Mouse (Mus musculus) right cerebral cortex, postnatal 14 days (tissue): ENCODE measurements at regions not wholly inside any gene's neighbourhood (a gene's known extent, or its start where the extent isn't known, plus 50 kb on each side); places are given as distances from the start of the nearest gene placed in this dataset.
A peak's percentile ranks its signal among the peaks of the same experiment; 100 is the strongest.

Experiments
- DNase-seq: peaks from one replicate; pipeline ENCODE4 v3.0.0; 2022

GRCm38 (mm10) chr9:34143131-34143795 lies 342.4 kb upstream of the Kirrel3 start:
- DNase-seq, result no peak

GRCm38 (mm10) chr9:34155240-34156019 lies 330.3 kb upstream of the Kirrel3 start:
- DNase-seq, result no peak

GRCm38 (mm10) chr9:34156581-34156980 lies 329.1 kb upstream of the Kirrel3 start:
- DNase-seq, result peak; percentile 29

GRCm38 (mm10) chr9:34161119-34161518 lies 324.6 kb upstream of the Kirrel3 start:
- DNase-seq, result no peak

GRCm38 (mm10) chr9:34186314-34186713 lies 299.4 kb upstream of the Kirrel3 start:
- DNase-seq, result no peak

GRCm38 (mm10) chr9:34192542-34192941 lies 293.2 kb upstream of the Kirrel3 start:
- no peak for DNase-seq

- no peak for DNase-seq
These were observed 283.4 kb upstream of the Kirrel3 start for GRCm38 (mm10) chr9:34202122-34202941.

GRCm38 (mm10) chr9:34202942-34203551 lies 282.6 kb upstream of the Kirrel3 start:
- no peak for DNase-seq

- no peak for DNase-seq
These were observed 281.9 kb upstream of the Kirrel3 start for GRCm38 (mm10) chr9:34203624-34204365.

- DNase-seq, result no peak
These were observed 281.2 kb upstream of the Kirrel3 start for GRCm38 (mm10) chr9:34204479-34204878.

GRCm38 (mm10) chr9:34231561-34231960 lies 254.1 kb upstream of the Kirrel3 start:
- no peak for DNase-seq

- no peak for DNase-seq
These were observed 251.0 kb upstream of the Kirrel3 start for GRCm38 (mm10) chr9:34234734-34235133.

GRCm38 (mm10) chr9:34239531-34239930 lies 246.2 kb upstream of the Kirrel3 start:
- DNase-seq, result no peak

GRCm38 (mm10) chr9:34243674-34244073 lies 242.0 kb upstream of the Kirrel3 start:
- DNase-seq, result no peak

GRCm38 (mm10) chr9:34244576-34244975 lies 241.1 kb upstream of the Kirrel3 start:
- DNase-seq, result no peak

GRCm38 (mm10) chr9:34252796-34253195 lies 232.9 kb upstream of the Kirrel3 start:
- DNase-seq, result no peak

- no peak for DNase-seq
These were observed 227.2 kb upstream of the Kirrel3 start for GRCm38 (mm10) chr9:34258492-34258891.

GRCm38 (mm10) chr9:34278068-34278467 lies 207.6 kb upstream of the Kirrel3 start:
- no peak for DNase-seq

GRCm38 (mm10) chr9:34279386-34279785 lies 206.3 kb upstream of the Kirrel3 start:
- DNase-seq, result no peak

GRCm38 (mm10) chr9:34279906-34280305 lies 205.8 kb upstream of the Kirrel3 start:
- DNase-seq, result no peak

GRCm38 (mm10) chr9:34280311-34281208 lies 205.1 kb upstream of the Kirrel3 start:
- DNase-seq, result no peak
